Comparison of ENCODE assay signal across 19 mouse cellular contexts in genomic region chr11:109107518-109108205, GRCm38 (mm10). TPM values are rescaled to one million over a fixed set of nuclear protein-coding genes. Genes with fewer than 3 reads are reported as not detected.
DNase-seq lines count a peak whose midpoint lies in the region; ATAC-seq lines count a peak whose summit lies in the region.
"Had no signal": no experiment of that assay in that cellular context is flagged by ENCODE, and none has a peak within 500 bp of the region (broad histone marks: within the 10 kb centered on the region; RNA-seq: fewer than 3 reads in every experiment).

No protein-coding gene starts in this region.

- no peak overlapping the region for H3K4me2 ChIP-seq in hindbrain, embryonic 16.5 days (ENCODE audit: low read length)
- no peak overlapping the region for H3K4me2 ChIP-seq in midbrain, embryonic 16.5 days (ENCODE audit: low read length)
- H3K4me2 ChIP-seq: embryonic facial prominence, embryonic 12.5 days; heart, embryonic 11.5 days; kidney, embryonic 15.5 days; liver, embryonic 15.5 days had no signal

- no peaks in the 10 kb centered on the region for H3K36me3 ChIP-seq in hindbrain, embryonic 16.5 days (ENCODE audit: control insufficient read depth, insufficient read depth, low read length)
- no peaks in the 10 kb centered on the region for H3K36me3 ChIP-seq in midbrain, embryonic 16.5 days (ENCODE audit: control insufficient read depth, insufficient read depth, low read length)
- H3K36me3 ChIP-seq: embryonic facial prominence, embryonic 12.5 days; kidney, embryonic 15.5 days; liver, embryonic 15.5 days had no signal

- H3K27ac ChIP-seq in hindbrain, embryonic 16.5 days (ENCODE audit: low read depth, low read length) = peak overlapping the region; percentile 55
- peak overlapping the region; percentile 26 for H3K27ac ChIP-seq in midbrain, embryonic 16.5 days (ENCODE audit: low read length)
- H3K27ac ChIP-seq: embryonic facial prominence, embryonic 12.5 days; kidney, embryonic 15.5 days; liver, embryonic 15.5 days had no signal

- peaks cover 18% of the 10 kb centered on the region for H3K4me1 ChIP-seq in hindbrain, embryonic 16.5 days (ENCODE audit: control insufficient read depth, insufficient read depth, low read depth, low read length)
- peaks cover 21% of the 10 kb centered on the region for H3K4me1 ChIP-seq in midbrain, embryonic 16.5 days (ENCODE audit: control insufficient read depth, insufficient read depth, low read length)
- H3K4me1 ChIP-seq: liver, embryonic 15.5 days had no signal

- DNase-seq in embryo, embryonic 10.5 days (ENCODE audit: low spot score) = peak; percentile 69
- DNase-seq in embryo, embryonic 9.5 days (ENCODE audit: extremely low spot score) = peak; percentile 55
- DNase-seq in left cerebral cortex, postnatal 36 days (ENCODE audit: low spot score in 2 of 2) = no peak
- DNase-seq in T-cell, adult 2 months (ENCODE audit: low spot score) = no peak
- DNase-seq in kidney, postnatal 36 days = no peak
- DNase-seq: gastrocnemius, postnatal 14 days; lung, postnatal 36 days had no signal

- WGBS in hindbrain, embryonic 16.5 days = 18% methylated on average over 11 of the region's 11 CpGs
- WGBS in midbrain, embryonic 16.5 days = 26% methylated on average over 11 of the region's 11 CpGs

- H3K9me3 ChIP-seq in hindbrain, embryonic 16.5 days (ENCODE audit: control insufficient read depth, low read length) = no peaks in the 10 kb centered on the region
- H3K9me3 ChIP-seq in midbrain, embryonic 16.5 days (replicated peaks; ENCODE audit: control insufficient read depth, low read length, poor library complexity, severe bottlenecking) = no peaks in the 10 kb centered on the region
- H3K9me3 ChIP-seq: embryonic facial prominence, embryonic 12.5 days; kidney, embryonic 15.5 days; liver, embryonic 15.5 days had no signal

- ATAC-seq in hindbrain, embryonic 16.5 days = peak; percentile 41; the same call in 1 of the 2 replicates
- 0 out of 2 replicates have a peak, but pooled peaks have one; percentile 45 for ATAC-seq in midbrain, embryonic 16.5 days
- ATAC-seq: activated CD4-positive, CD25-positive, alpha-beta regulatory T cell, adult 4 months; CD4-positive, CD25-positive, alpha-beta regulatory T cell, adult 4 months had no signal

- H3K4me3 ChIP-seq in hindbrain, embryonic 16.5 days (ENCODE audit: low read length) = no peak overlapping the region
- no peak overlapping the region for H3K4me3 ChIP-seq in midbrain, embryonic 16.5 days (ENCODE audit: low read depth, low read length)
- H3K4me3 ChIP-seq: embryonic facial prominence, embryonic 12.5 days; kidney, embryonic 15.5 days; liver, embryonic 15.5 days; myocyte had no signal

- H3K9ac ChIP-seq in hindbrain, embryonic 16.5 days (ENCODE audit: low read depth, low read length) = no peak overlapping the region
- H3K9ac ChIP-seq in midbrain, embryonic 16.5 days (ENCODE audit: low read depth, low read length) = no peak overlapping the region
- H3K9ac ChIP-seq: embryonic facial prominence, embryonic 12.5 days; kidney, embryonic 15.5 days; liver, embryonic 15.5 days had no signal

- intact Hi-C loops in left cerebral cortex, postnatal 36 days (cut with DNase I) = no loop called here

- no peaks in the 10 kb centered on the region for H3K27me3 ChIP-seq in hindbrain, embryonic 16.5 days (replicated peaks; ENCODE audit: control insufficient read depth, insufficient read depth, low read length)
- no peaks in the 10 kb centered on the region for H3K27me3 ChIP-seq in midbrain, embryonic 16.5 days (ENCODE audit: control insufficient read depth, insufficient read depth, low read depth, low read length)
- H3K27me3 ChIP-seq: embryonic facial prominence, embryonic 12.5 days; kidney, embryonic 15.5 days; liver, embryonic 15.5 days had no signal

RNA-seq across cellular contexts. Expression of gene E030025P04Rik, which starts 36.5 kb away (rescaled TPM):
- polyA plus RNA-seq in hindbrain, embryonic 16.5 days (2015; fragmentation: Nextera tagmentation; extraction: Ambion mirVana) = not detected in 2 replicates
- 0.20 TPM in 1 of 2 replicates, not detected in the other for polyA plus RNA-seq in midbrain, embryonic 16.5 days (2015; fragmentation: Nextera tagmentation; extraction: Ambion mirVana)
- not detected for total RNA-seq in left cerebral cortex, postnatal 36 days (2021)
- total RNA-seq: gastrocnemius, postnatal 14 days; hematopoietic stem cell, adult 5-6 weeks had no signal
- polyA plus RNA-seq: activated CD4-positive, CD25-positive, alpha-beta regulatory T cell, adult 4 months; CD4-positive, CD25-positive, alpha-beta regulatory T cell, adult 4 months; embryonic facial prominence, embryonic 12.5 days; heart, embryonic 11.5 days; kidney, embryonic 15.5 days; limb, embryonic 11.5 days; liver, embryonic 15.5 days; myocyte; stomach, embryonic 16.5 days had no signal

Comparison
In these comparisons a context has a peak if more than half of its experiments do, and no peak if none do; other contexts are left out.
1. DNase-seq: peak in embryo, embryonic 10.5 days (single experiment) and embryo, embryonic 9.5 days (single experiment); none in left cerebral cortex, postnatal 36 days (0 of 2), T-cell, adult 2 months (single experiment) and kidney, postnatal 36 days (0 of 2).